Mouse (Mus musculus) cerebellum, adult 9-11 months (tissue): Measurements from ENCODE around the gene Efna5.

ENCODE experiments used
- DNase-seq: peaks from one replicate; pipeline ENCODE4 v3.0.0; 2022

Efna5 gene

GRCm38 (mm10) chr17:62785781-62786601 lies 95.1 kb downstream of the Efna5 start:
- DNase-seq, result no peak

DNA sequence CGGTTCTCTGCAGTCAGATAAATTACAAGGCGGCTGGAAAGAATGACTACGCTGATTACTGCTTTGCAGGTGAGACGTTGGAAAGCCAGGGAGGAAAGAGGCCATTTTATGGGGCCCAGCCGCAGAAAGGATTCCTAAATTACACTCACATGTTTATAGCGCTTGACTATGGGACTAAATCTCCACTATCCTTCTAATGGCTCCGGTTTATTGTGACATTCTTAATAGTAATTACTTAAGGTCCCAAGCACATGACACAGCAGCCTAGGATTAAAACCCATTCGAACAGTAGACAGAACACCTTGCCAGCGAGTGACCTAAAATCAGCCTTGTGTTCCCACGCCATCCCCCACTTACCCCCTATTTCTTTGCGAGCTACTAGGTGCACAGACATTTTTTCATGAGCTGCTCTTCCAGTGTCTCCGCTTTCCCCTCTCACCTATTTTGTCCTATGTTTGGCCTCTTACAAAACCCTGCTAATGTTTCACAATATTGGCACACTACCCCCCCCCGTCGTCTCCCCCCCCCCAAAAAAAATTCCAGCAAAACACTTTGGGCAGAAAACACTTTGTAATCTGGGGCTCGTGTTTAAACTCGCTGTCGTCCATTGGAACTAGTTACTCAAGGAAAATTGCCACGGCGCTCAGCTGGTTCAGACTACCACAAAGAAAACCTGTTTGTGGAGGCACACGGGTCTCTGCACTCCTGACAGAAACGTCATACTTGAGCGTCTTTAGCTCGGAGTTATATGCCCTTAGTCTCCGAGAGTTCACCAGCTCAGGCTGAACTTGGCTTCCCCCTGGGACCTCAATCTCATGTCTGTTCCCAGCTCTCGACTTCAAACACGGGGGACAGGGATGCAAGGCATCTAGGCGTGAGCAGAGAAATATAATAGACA lies 96.6 kb downstream of the Efna5 start:
- DNase-seq, result no peak

DNA sequence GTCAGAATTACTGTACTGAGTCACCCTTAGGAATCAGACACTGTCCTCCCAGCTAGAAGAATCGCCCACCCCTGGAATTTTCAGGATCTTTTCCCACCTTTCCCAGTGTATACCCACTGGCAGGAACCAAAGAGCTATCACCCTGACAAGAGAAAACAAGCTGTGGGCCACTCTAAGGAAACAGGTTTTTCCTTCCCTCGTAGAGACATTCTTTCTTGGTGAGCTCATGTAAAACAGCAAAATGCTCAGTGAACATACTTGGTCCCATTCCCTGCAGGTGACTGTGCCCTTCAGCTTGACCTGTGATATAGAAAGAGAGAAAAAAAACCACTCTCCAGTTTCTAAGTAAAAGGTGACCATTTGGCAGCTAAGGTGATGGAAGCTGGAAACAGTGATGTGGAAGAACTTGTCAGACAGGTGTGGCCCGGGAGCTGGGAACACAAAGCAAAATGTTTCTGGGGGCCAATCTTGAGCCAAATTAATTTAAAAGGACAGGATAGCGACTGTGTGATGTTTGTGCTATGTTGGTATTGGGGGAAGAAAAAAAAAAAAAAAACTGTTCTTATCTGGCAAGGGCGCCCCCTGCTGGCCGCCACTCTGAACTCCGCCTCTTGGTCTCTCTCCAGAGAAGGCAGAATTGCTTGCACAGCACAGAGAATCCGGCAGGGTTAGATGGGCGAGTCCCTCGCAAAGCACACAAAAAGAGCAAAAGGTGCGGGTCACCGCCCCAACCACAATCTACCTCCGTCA lies 97.4 kb downstream of the Efna5 start:
- DNase-seq, result peak; percentile 48

GRCm38 (mm10) chr17:62782826-62783404 lies 98.2 kb downstream of the Efna5 start:
- DNase-seq, result no peak

DNA sequence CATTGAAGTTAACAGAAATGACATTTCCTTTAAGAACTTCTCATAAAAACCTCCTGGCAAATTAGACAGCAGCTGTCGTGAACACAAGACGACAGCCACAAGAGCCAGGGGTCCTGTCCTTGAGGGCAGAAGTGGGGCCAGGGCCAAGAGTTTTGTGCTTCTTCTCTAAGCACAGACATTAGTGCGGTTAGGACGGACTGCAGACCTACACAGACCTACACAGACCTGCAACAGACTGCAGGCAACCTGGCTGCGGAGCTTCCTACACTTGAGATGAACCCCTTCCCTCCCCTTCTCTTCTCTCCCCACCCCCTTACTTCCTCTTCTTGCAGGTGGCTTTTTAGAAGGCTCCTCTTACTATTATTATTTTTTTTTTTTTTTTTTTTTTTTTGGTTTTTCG lies 100.0 kb downstream of the Efna5 start:
- no peak for DNase-seq

GRCm38 (mm10) chr17:62777858-62778564 lies 103.1 kb downstream of the Efna5 start:
- no peak for DNase-seq

- no peak for DNase-seq
Observed at GRCm38 (mm10) chr17:62776710-62777109, 104.4 kb downstream of the Efna5 start.

DNA sequence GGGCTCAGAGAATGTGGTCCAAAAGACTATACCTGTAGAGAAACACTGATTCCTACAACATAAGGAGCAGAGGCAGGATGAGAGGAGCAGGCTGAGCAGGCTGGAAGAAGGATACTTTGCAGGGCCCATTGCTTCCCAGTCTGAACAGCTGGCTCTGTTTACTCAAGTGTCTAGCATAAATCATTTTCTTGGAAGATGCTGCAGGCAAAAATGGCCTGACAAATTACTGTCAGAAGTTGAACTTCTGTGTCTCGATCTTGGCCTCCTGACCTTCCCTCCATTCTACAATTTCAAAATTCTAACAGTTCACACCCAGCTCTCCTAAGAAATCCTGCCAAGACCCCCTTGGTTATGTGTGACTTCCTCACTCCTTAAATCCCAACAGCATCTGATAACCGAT lies 105.1 kb downstream of the Efna5 start:
- no peak for DNase-seq

- no peak for DNase-seq
Observed at GRCm38 (mm10) chr17:62775401-62775800, 105.7 kb downstream of the Efna5 start.

- no peak for DNase-seq
Observed at GRCm38 (mm10) chr17:62774749-62775148, 106.4 kb downstream of the Efna5 start.

DNA sequence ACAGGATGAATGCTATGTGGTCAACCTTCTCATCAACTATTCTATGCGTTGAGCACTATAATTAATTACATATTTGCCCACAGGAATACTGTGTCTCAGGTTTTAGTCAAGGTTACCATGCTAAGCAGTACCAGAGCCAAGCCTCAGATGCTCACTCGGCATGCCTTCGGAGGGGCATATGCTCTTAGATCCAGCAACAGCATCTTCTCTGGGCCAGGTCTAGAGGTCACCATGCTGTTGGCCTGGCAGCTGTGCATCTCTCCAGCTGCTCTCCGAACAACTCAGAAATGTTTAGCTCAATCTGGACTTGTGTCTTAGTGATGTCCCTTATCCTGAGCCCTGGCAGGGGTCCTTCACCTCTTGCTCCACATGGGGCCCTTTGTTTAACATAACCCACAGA lies 114.4 kb downstream of the Efna5 start:
- DNase-seq, result no peak

DNA sequence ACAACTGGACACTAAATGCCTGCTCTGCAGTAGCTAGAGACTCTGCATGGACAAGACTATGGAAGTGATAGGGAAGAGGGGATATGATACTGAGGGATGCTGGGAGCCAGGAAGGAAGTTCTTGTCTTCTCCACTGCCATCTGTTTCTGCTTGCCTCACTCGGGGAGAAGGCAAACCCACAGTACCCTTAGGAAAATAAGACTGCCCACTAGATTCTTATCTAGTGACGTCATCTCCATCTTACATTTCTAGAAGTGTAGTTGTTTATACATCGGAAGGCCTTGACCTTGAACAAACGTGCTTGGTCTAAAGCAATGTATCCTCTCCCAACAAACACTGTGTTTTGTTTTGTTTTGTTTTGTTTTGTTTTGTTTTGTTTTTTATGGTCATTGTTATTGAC lies 116.0 kb downstream of the Efna5 start:
- no peak for DNase-seq

- DNase-seq, result no peak
Observed at GRCm38 (mm10) chr17:62756951-62757350, 124.2 kb downstream of the Efna5 start.

GRCm38 (mm10) chr17:62755635-62756034 lies 125.5 kb downstream of the Efna5 start:
- DNase-seq, result no peak

GRCm38 (mm10) chr17:62754638-62755037 lies 126.5 kb downstream of the Efna5 start:
- DNase-seq, result no peak

GRCm38 (mm10) chr17:62752381-62752889 lies 128.7 kb downstream of the Efna5 start:
- no peak for DNase-seq

DNA sequence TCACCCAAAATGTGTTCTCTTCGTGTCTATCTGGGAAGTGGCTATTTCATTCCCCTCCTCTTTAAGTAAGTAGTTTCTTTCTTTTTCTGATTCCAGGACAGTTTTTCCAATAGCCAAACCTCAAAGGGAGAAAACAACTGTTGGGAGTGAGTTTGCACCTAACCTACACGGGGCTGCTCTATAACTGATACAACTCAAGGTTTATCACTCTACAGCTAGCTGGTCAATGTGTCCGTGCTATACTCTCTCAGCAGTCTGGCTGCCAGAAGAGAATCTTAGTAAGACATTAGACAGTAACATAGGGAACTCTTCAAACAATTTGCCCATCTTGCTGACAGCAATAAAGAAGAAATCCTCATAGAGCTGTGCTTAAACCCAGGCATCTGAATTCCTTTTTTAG lies 130.5 kb downstream of the Efna5 start:
- no peak for DNase-seq

DNA sequence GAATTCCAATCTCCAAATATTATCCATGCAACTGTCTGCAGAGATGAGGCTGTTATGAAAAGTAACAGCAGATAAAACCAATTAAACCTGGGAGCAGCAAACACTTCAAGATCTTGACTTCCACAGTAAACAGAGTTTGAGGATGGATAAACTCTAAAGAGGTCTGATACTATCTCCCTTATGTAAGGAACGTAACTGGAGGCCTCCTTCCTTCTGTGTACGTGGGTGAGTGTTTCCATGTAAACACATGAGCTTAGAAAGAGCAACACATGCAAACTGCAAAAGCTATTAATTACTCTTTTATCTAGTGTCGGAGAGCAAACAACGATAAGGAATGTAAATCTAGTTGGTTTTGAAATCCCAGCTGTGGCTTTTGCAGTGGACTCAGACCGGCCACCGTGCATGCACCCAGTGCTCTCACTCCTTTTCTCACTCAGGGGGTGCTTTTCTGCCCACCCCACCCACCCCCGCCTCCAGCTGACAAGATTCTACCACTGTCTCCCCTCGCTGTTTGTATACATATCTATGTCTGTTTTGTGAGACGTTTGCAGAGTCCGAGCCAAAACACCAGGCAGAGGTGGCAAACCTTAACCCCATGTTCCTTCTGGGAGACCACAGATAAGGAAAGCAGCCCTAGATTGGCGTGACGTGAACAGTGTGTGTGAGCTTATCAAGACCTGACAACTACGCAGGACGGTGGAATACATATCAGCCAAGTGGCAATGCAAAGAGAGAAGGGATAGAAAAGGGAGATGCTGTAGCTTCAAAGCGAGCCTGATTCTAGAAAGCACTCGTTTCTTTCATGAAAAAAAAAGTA lies 132.1 kb downstream of the Efna5 start:
- DNase-seq, result no peak

- no peak for DNase-seq
Observed at GRCm38 (mm10) chr17:62747381-62747780, 133.7 kb downstream of the Efna5 start.

DNA sequence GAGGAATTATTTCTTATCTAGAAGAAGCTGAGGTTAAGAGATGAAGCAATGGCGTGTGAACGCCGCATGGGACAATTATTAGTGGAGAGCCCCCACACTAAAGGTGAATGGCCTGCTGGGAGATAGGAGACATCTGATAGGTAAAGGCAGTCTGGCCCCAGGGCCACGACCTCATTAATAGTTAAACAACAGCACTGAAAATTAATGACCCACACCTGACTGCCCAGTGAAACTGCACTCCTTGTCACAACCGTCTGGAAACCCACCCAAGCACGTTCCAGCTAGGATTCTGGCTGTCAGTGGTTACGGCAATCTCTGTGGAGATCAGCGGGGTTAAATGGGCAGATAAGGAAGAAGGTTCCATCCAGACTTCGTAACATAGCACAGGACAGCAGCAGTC lies 134.3 kb downstream of the Efna5 start:
- no peak for DNase-seq

- DNase-seq, result no peak
Observed at GRCm38 (mm10) chr17:62745286-62745685, 135.8 kb downstream of the Efna5 start.
